Mouse (Mus musculus) gastrocnemius, postnatal 14 days (tissue): Measurements from ENCODE around the gene Fto. TPM values are rescaled to one million over a fixed set of nuclear protein-coding genes. Genes with fewer than 3 reads are reported as not detected.

ENCODE experiments used
- DNase-seq: peaks from one replicate; pipeline ENCODE4 v3.0.0; 2021; ENCODE audit warnings: mixed read lengths
- intact Hi-C: fragments of 180-260 bp; cut with DNase I; formaldehyde crosslinking; loops from one replicate; pipeline ENCODE4 v1.15.1; 2025; ENCODE audit warnings: low total_unique reads
- total RNA-seq, 2 experiments: library from RNA; stranded (reverse); gene quantifications; 2 replicates each; pipeline ENCODE4 v1.2.3; 2021

Gene Fto
- total RNA-seq, 2 experiments from 2014 or later = 84.9 to 96.5 TPM

GRCm38 (mm10) chr8:91380796-91381542 is 67.6 kb downstream of the Fto start:
- no peak for DNase-seq
- intact Hi-C loops = no loop called here

- DNase-seq = no peak
- intact Hi-C loops = no loop called here
These were observed 68.3 kb downstream of the Fto start for GRCm38 (mm10) chr8:91381543-91382106.

GRCm38 (mm10) chr8:91383210-91383609 is 69.9 kb downstream of the Fto start:
- no peak for DNase-seq

GRCm38 (mm10) chr8:91383811-91384210 is 70.5 kb downstream of the Fto start:
- intact Hi-C loops = no loop called here

More at GRCm38 (mm10) chr8:91383210-91383609, 69.9 kb downstream of the Fto start:
- intact Hi-C loops = no loop called here

GRCm38 (mm10) chr8:91384389-91384788 is 71.1 kb downstream of the Fto start:
- intact Hi-C loops = no loop called here
- no peak for DNase-seq

More at GRCm38 (mm10) chr8:91383811-91384210, 70.5 kb downstream of the Fto start:
- DNase-seq = no peak

- DNase-seq = no peak
- intact Hi-C loops = no loop called here
These were observed 72.5 kb downstream of the Fto start for GRCm38 (mm10) chr8:91385808-91386207.

GRCm38 (mm10) chr8:91390369-91391020 is 77.2 kb downstream of the Fto start:
- DNase-seq = no peak
- intact Hi-C loops = no loop called here

- DNase-seq = no peak
- intact Hi-C loops = no loop called here
These were observed 78.9 kb downstream of the Fto start for GRCm38 (mm10) chr8:91392261-91392660.

GRCm38 (mm10) chr8:91395340-91396055 is 82.2 kb downstream of the Fto start:
- DNase-seq = no peak
- intact Hi-C loops = no loop called here

- intact Hi-C loops = no loop called here
- DNase-seq = no peak
These were observed 84.7 kb downstream of the Fto start for GRCm38 (mm10) chr8:91398053-91398452.

- intact Hi-C loops = no loop called here
- no peak for DNase-seq
These were observed 90.0 kb downstream of the Fto start for GRCm38 (mm10) chr8:91402980-91403975.

- intact Hi-C loops = no loop called here
- no peak for DNase-seq
These were observed 91.0 kb downstream of the Fto start for GRCm38 (mm10) chr8:91404311-91404710.

- intact Hi-C loops = no loop called here
- no peak for DNase-seq
These were observed 91.8 kb downstream of the Fto start for GRCm38 (mm10) chr8:91405099-91405498.

GRCm38 (mm10) chr8:91406624-91407290 is 93.4 kb downstream of the Fto start:
- intact Hi-C loops = no loop called here
- DNase-seq = no peak

- DNase-seq = peak; percentile 50
- intact Hi-C loops = no loop called here
These were observed 94.6 kb downstream of the Fto start for GRCm38 (mm10) chr8:91407880-91408279.

- intact Hi-C loops = no loop called here
- DNase-seq = no peak
These were observed 96.7 kb downstream of the Fto start for GRCm38 (mm10) chr8:91410007-91410406.

- intact Hi-C loops = no loop called here
- no peak for DNase-seq
These were observed 111.3 kb downstream of the Fto start for GRCm38 (mm10) chr8:91424491-91425074.

- no peak for DNase-seq
- intact Hi-C loops = no loop called here
These were observed 112.0 kb downstream of the Fto start for GRCm38 (mm10) chr8:91425251-91425866.
